Mouse (Mus musculus): ENCODE results near the gene Polr2a.

GRCm38 (mm10) chr11:69697396-69697795, 61.0 kb downstream of the Polr2a start:
- TF ChIP-seq CTCF (IDR thresholded peaks at IDR 0.05; ENCODE audit: low read depth) (no peak), EP300 (IDR thresholded peaks at IDR 0.05; ENCODE audit: low read depth) (no peak)
